Mouse (Mus musculus) spleen, postnatal 36 days (tissue): Measurements from ENCODE around the gene Primpol.
A peak's percentile ranks its signal among the peaks of the same experiment; 100 is the strongest.

ENCODE experiments used
- DNase-seq, 2 experiments: peaks; one replicate each; pipeline ENCODE4 v3.0.0; 2022; ENCODE audit warnings: low spot score in 2 of 2, mixed read lengths in 1 of 2

The Primpol gene

DNA sequence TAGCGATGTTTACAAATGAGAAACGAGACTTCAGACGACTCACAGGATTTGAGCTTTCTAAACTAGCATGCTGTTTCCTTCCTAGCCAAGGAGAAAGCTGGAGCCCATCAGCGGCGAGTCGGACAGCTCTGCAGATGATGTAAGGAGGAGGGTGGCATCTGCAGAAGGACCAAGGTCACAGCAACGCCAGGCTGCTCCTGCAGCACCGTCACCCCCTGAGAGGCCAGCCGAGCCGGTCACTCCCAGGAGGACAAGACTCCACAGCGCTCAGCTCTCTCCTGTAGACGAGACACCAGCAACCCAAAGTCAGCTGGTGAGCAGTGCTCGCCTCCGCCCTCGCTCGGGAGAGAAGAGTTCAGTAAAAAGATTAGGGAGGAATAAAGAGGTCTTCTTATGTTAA is 54.7 kb downstream of the Primpol start:
- DNase-seq = no peak

DNA sequence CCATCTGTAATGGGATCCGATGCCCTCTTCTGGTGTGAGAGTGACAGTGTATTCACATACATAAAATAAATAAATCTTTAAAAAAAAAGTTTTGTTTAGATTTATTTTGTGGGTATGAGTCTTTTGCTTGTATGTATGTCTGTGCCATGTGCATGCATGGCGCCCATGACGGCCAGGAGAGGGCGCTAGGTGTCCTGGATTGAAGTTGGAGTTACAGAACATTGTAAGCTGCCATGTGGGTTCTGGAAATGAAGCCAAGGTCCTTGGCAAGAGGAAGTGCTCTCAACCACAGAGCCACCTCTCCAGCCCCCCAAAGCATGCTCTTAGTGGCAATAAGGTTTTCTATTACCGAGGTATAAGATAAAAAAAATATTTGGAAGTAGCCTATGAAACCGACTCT is 57.6 kb downstream of the Primpol start:
- peak in 1 of 2 experiments; percentile 19 for DNase-seq

DNA sequence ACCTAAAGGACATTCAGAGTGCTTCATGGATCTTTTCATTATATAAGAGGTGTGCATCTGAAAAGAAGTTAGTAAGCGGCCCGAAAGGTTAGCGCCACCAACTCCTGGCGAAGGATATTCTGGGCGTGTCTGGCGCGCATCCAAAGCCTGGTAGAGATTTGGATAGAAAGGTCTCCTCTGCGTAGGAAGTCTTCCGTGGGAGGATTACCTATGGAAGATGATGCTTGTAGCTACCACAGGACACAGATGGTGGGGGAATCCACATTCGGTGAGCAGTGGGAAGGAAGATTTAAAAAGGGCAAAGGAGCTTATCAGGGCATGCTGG is 64.6 kb downstream of the Primpol start:
- DNase-seq = peak in 1 of 2 experiments; percentile 43

DNA sequence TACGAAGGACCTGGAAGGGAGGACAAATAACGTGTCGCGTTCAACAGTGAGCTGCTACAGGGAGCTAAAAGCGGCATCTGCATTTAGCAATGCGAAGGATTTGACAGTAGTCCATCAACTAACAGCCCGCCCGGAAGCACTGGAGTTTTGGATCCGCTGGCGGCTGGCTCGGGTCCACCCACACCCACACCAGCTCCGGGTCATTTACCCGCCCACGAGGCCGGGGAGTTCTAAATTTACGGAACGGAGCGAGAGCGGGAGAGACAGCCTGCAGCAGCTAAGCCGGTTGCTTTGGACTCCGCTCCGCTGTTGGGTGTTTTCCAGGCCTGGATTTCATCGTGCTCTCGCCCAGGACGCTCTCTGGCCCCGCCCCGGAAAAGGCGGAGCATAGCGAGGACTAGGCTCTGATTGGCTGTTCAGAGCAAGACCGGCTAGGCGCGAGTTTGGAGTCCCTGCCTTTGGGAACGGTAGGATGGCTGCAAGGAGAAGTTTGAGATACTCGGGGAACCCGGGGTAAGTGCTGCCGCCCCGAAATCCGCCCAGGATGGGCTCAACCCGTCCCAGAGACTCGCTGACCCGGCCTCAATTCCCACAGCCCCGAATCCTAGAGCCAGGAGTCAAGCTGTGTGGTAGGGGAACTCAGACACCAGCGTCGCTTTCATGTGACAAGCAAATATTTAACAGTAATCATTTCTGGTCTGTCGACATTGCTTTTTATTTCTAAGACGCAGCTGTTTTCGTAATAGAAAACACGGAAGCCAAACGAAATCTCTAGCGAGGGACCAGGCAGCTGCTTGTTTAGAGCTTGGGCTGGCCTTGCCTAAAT is 65.2 kb downstream of the Primpol start, which contains the start of gene Cenpu:
Gene Cenpu, plus strand, starts transcription at position 414 of the 826 bp plus-strand sequence.
- DNase-seq = peak; percentile 99

DNA sequence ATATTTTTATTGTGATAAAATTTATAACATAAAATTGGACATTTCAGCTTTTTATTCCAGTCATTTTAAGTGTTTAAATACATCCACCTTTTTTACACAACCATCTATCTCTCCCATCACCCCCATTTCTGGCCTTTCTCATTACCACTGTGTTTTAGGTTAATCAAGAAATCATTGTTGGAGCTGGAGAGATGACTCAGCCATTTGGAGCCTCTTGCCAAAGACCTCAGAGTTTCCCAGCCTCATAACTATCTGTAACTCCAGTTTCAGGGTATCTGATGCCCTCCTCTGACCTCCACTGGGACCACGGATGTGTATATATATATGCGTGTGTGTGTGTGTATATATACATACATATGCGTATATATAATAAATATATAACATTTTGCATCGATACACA is 66.0 kb downstream of the Primpol start:
- DNase-seq = peak in 1 of 2 experiments; percentile 33

DNA sequence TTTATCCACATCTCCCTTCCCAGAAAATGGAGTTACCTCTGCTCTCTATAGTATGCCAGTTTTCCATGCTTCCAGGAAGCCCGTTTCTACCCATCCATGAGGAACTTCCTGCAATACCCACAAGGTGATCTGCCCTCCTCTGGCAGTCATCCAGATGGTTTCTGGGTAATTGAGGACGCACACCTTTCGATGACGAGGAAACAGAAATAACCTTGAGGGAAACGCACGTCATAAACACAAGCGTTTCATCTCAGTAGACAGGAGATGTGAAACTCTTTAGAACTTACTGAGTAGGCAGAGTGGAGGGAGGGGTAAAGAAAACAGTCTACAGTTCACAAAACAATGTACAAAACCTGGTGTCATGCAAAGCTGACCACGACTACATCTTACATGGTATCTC is 67.0 kb downstream of the Primpol start:
- DNase-seq = no peak

DNA sequence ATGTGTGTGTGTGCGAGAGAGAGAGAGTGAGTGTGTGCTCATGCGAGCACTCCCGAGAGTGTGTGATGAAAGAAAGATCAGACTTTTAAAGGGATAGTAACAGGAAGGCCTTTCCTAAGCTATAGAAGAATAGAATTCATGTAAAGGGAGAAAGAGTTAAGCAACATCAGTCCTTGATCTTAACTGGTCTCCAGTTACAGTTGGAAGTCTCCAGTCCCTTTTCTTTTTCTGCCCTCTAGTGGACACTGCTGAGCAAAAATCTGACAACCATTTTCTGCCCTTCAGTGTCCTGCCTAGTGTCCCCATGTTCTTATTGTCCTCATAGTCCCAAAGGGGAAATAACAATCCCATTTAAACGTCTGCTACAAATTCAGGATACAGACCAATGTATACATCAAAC is 69.8 kb downstream of the Primpol start:
- peak; percentile 25 to 60 for DNase-seq

DNA sequence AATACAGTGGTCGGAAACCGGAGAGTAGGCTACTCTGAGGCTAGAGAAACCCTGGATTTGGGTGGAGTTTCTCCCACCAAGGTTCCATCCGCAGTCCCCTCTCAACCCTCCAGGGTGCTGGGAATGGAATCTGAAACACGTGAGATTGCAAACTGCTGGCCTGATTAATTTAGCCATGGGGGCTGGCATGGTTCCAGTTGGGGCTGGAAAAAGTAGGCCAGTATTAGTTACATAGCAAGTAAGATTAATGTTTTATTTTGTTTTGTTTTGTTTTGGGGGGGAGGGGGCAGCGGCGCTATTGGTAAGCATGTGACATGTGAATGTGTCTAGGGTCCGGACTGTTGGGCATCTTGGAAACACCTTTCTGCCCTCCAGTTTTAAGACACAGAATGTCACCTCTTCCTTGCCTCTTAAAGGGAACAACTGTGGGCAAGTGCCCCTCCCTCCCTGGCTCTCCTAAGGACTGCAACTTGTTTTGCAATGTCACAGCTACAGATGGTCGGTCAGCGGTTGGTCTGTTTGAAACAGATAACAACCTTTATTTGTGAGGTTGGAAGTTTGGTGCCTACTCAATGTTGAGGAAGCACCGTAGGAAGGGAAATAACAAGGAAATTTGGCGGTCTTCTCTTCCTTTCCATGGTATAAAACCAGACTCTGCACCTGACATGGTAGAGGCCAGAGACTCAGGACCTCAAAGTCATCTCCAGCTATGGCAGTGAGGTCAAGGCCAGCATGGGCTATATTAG is 70.4 kb downstream of the Primpol start:
- DNase-seq = peak; percentile 40 to 72

DNA sequence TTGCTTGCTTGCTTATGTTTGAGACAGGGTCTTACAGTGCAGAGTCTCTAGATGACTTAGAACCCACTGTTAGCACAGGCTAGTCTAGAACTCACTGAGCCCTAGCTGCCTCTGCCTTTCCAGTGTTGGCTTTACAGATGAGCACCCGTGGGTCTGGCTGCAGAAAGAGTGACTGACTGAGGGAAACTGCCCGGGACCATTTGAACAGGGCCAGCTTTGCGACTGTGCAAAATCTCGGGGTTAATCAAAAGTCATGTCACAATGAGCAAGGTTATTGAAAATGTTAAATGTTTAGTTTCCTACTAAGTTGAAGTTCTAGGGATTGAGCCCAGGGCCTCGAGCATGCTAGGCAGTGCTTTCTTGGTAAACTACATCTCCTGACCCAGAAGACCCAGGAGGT is 71.2 kb downstream of the Primpol start:
- DNase-seq = no peak

DNA sequence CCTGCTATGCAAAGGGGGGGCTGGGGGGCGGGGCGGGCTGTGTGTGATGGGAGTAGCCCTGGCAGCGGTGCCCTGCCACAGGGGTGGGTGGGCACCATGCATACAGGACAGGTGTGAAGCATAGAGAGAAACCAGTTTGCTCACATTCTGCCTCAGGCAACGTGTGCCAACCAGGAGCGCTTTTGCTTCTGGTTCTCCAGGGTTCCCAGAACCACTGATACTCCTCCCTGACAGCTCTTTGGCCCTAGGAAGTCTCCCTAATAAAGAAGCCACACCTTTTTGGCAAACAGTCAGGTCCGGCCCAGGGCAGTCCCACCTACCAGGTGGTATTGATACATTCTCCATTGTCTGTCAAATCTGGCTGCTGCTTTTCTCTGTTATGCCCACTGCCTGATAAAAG is 73.3 kb downstream of the Primpol start:
- no peak for DNase-seq

DNA sequence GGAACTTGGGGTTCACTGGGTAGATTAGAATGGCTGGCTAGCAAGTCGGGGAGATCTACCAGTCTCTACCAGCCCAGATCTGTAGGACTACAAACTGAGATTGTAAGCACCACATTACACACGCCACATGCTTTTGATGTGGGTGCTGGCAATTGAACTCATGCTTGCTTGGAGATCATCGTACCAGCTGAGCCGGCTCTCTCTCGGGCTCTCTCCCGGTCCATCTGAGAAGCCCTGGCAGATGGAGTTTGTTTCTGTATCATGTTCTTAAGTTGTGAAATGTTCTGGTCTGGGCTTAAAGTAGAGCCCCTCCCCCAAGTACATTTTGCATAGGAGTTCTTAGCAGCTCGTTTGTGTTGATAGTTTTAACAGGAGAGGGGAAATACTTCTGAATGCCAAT is 73.8 kb downstream of the Primpol start:
- no peak for DNase-seq

DNA sequence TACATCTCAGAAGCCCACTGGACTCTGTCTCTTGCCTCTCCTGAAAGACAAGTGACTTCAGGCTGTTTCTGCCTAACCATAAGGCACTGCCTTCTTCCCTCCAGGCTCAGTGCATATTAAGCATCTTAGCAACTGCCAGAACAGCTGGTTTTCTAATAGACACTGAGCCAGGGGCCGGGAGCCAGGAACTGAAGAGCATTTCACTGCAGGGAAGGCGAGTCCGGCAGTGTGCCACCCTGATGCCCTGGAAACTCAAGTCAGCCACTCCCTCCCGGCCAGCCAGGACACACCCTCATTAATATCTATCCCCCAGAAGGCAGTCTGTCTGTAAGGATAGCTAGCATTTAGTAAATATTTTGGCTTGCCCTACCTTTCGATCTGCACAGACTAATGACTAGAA is 77.3 kb downstream of the Primpol start:
- peak; percentile 62 to 77 for DNase-seq

DNA sequence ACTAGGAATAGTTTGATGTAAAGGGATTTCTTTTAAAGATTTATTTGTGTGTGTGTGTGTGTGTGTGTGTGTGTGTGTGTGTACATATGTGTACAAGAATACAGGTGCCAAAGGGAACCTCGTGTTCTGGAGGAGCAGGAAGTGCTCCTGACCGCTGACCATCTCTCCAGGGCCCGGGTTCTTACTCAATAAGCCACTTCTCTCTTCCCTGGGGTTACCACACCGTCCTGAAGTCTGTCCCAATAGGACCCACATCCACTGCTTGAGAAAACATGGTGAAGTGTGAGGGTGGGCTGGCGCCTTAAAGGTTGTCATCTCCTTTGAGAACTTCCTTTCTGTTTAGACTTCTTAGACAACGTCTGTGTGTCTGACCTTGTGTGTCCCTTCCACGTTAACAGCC is 83.1 kb downstream of the Primpol start:
- no peak for DNase-seq

DNA sequence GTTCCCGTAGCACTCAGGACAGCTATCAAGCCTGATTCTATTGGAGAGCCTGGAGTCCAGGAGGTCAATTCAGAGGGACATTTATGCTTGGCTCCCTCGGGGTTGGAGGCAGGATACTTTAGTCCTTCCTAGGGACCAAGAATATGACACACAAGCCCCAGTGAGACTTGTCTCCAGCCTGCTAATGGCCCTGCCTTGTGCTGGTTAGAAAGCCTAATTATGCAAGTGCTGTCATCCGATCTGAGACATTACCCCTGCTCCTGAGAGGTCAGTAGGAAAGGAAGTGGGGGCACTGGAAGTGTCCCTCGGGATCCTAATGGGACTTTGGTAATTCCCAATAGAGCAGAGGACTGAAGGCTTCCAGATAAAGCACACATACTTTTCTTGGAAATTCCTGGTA is 86.5 kb downstream of the Primpol start:
- no peak for DNase-seq

DNA sequence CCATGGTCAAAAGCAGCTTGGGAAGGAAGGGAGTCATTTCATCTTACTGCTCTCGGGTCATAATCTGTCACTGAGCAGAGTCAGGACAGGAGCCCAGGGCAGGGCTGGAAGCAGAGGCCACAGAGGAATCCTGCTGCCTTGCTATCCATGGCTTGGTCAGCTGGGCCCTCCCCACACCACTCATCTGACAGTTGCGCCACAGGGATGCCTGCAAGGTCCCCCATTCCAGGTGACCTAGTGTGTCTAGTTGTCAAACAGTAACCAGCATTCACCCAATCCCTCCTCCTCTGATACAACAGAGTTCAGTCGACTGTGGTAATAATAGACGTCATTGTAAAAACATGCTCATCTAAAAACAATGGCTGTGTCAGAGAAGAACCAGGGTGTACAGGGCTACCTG is 87.5 kb downstream of the Primpol start:
- DNase-seq = no peak

DNA sequence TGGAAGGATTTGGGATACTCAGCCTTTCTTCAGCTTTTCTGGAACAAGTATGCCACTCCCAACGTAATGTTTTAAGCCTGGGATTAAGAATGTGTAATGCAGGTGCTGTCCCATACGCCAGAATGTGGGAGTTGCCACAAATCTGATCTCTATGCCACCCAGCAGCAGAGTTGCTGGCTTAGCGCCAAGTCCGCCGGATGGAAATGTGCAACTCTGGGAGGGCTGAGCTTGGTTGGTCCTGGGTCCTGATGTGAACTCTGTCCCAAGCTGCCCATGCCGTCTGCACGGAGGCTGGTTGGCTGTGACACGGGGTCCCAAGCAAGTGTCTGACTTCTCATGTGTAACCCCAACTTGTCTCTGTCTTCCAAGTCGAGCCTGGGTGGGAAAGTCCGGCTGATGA is 90.2 kb downstream of the Primpol start:
- DNase-seq = no peak

DNA sequence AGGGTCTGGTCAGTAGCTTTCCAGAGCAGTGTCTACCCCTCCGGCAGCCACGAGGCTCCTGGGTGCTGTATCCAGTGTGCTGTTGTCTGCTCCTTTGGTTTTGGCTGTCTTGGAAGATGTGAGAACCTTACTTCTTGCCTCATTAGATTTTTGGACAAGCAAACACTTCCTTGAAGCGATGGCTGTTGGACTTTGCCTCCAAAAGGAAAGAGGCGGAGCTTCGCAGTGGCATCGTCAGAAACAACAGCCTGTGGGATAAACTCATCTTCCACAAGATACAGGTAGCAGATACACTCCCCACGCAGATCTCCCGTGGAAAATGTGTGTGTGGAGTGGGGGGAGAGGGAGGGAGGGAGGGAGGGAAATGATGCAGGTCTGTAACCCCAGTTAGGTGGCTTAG is 90.9 kb downstream of the Primpol start:
- DNase-seq = no peak
